Mouse (Mus musculus) embryonic fibroblast, embryonic 13.5 days (primary cell): Measurements from ENCODE around the gene Sorcs2.
"Not testable (repeated sequence)": the region's sequence is repeated elsewhere in the genome, so short reads cannot be mapped to it uniquely, and the experiment has no call there.

ENCODE experiments used
- CTCF ChIP-seq: IDR thresholded peaks from 2 replicates; pipeline ENCODE4 v1.5.1; 2011; ENCODE audit warnings: mild to moderate bottlenecking, control low read depth, low read length, moderate library complexity, borderline replicate concordance; ENCODE audit not compliant: insufficient read depth
- POLR2A ChIP-seq: IDR thresholded peaks from 2 replicates; pipeline ENCODE4 v1.6.1; 2011; ENCODE audit warnings: low read depth, mild to moderate bottlenecking, control low read depth, low read length, moderate library complexity

GRCm38 (mm10) chr5:36237526-36237925, 160.4 kb downstream of the Sorcs2 start:
- TF ChIP-seq POLR2A, CTCF: not testable (repeated sequence)
